Mouse (Mus musculus) heart, postnatal 0 days (tissue): ENCODE measurements at regions not wholly inside any gene's neighbourhood (a gene's known extent, or its start where the extent isn't known, plus 50 kb on each side); places are given as distances from the start of the nearest gene placed in this dataset.

Experiments used
- CTCF ChIP-seq: IDR thresholded peaks from 2 replicates; pipeline ENCODE4 v1.5.1; 2016; ENCODE audit warnings: antibody characterized with exemption, control low read depth, low read depth
- EP300 ChIP-seq: IDR thresholded peaks from 2 replicates; pipeline ENCODE4 v1.6.1; 2016; ENCODE audit warnings: antibody characterized with exemption, low read depth

DNA sequence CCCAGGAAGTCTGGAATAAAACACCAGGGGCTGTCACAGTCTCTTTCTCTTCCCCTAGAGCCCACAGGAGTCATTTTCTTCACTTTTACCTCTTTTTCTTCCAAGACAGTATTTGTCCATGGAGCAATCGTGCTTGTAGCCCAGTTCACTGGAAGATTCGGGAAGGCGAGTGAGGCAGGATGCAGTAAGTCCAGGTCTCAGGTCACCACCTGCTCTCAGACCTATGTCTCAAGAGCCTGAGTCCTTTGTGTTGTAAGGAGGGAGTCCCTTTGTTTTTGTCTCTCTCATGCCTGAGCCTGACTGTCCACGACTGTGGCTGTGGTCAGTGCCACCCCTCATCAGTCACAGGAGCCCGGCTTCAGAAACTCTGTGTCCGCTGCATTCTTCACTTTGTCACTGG, 140.9 kb downstream of the Sh3bp4 start:
- TF ChIP-seq EP300 (no peak), CTCF (no peak)
